In genomic region chr17:14309884-14310283, GRCm38 (mm10) we compare ENCODE assay signal across 28 mouse cellular contexts. TPM values are rescaled to one million over a fixed set of nuclear protein-coding genes. Genes with fewer than 3 reads are reported as not detected.
DNase-seq lines count a peak whose midpoint lies in the region; ATAC-seq and TF ChIP-seq lines count a peak whose summit lies in the region.
"Had no signal": no experiment of that assay in that cellular context is flagged by ENCODE, and none has a peak within 500 bp of the region (broad histone marks: within the 10 kb centered on the region; RNA-seq: fewer than 3 reads in every experiment).

No protein-coding gene starts in this region.

- H3K27ac ChIP-seq in kidney, postnatal 0 days, result no peak overlapping the region
- no peak overlapping the region for H3K27ac ChIP-seq in kidney, embryonic 16.5 days (ENCODE audit: low read length)
- no peak overlapping the region for H3K27ac ChIP-seq in stomach, embryonic 15.5 days
- H3K27ac ChIP-seq in stomach, postnatal 0 days (replicated peaks), result no peak overlapping the region
- no peak overlapping the region for H3K27ac ChIP-seq in heart, embryonic 10.5 days
- H3K27ac ChIP-seq in limb, embryonic 10.5 days, result peak overlapping the region; percentile 54; the same call in 1 of the 2 replicates
- H3K27ac ChIP-seq in midbrain, embryonic 15.5 days, result no peak overlapping the region
- H3K27ac ChIP-seq: heart, embryonic 13.5 days; hindbrain, embryonic 14.5 days; liver, embryonic 14.5 days; midbrain, embryonic 12.5 days; neural tube, embryonic 13.5 days had no signal

- H3K9me3 ChIP-seq in kidney, postnatal 0 days (replicated peaks; ENCODE audit: low read length), result no peaks in the 10 kb centered on the region
- no peaks in the 10 kb centered on the region for H3K9me3 ChIP-seq in kidney, embryonic 16.5 days (ENCODE audit: low read length)
- H3K9me3 ChIP-seq in stomach, embryonic 15.5 days, result no peaks in the 10 kb centered on the region
- H3K9me3 ChIP-seq in stomach, postnatal 0 days (ENCODE audit: control insufficient read depth, low read length), result no peaks in the 10 kb centered on the region
- H3K9me3 ChIP-seq in heart, embryonic 10.5 days, result no peaks in the 10 kb centered on the region
- no peaks in the 10 kb centered on the region for H3K9me3 ChIP-seq in limb, embryonic 10.5 days (replicated peaks)
- no peaks in the 10 kb centered on the region for H3K9me3 ChIP-seq in midbrain, embryonic 15.5 days
- H3K9me3 ChIP-seq: embryonic facial prominence, embryonic 10.5 days; embryonic facial prominence, embryonic 15.5 days; heart, embryonic 13.5 days; midbrain, embryonic 12.5 days; neural tube, embryonic 13.5 days had no signal

- H3K27me3 ChIP-seq in kidney, postnatal 0 days (ENCODE audit: insufficient read depth, low read length), result no peaks in the 10 kb centered on the region
- no peaks in the 10 kb centered on the region for H3K27me3 ChIP-seq in kidney, embryonic 16.5 days (ENCODE audit: insufficient read depth, low read length)
- H3K27me3 ChIP-seq in stomach, embryonic 15.5 days (replicated peaks), result no peaks in the 10 kb centered on the region
- no peaks in the 10 kb centered on the region for H3K27me3 ChIP-seq in stomach, postnatal 0 days (ENCODE audit: control insufficient read depth, insufficient read depth, low read length)
- peaks cover 70% of the 10 kb centered on the region for H3K27me3 ChIP-seq in heart, embryonic 10.5 days (ENCODE audit: insufficient read depth, poor library complexity, severe bottlenecking)
- H3K27me3 ChIP-seq in limb, embryonic 10.5 days (ENCODE audit: low read depth, poor library complexity, severe bottlenecking), result no peaks in the 10 kb centered on the region
- H3K27me3 ChIP-seq in midbrain, embryonic 15.5 days (replicated peaks), result no peaks in the 10 kb centered on the region
- H3K27me3 ChIP-seq: embryonic facial prominence, embryonic 15.5 days; midbrain, embryonic 12.5 days; neural tube, embryonic 13.5 days had no signal

- no peaks in the 10 kb centered on the region for H3K36me3 ChIP-seq in kidney, postnatal 0 days (ENCODE audit: insufficient read depth, low read length)
- H3K36me3 ChIP-seq in kidney, embryonic 16.5 days (ENCODE audit: insufficient read depth, low read length), result no peaks in the 10 kb centered on the region
- H3K36me3 ChIP-seq in stomach, embryonic 15.5 days, result no peaks in the 10 kb centered on the region
- H3K36me3 ChIP-seq in stomach, postnatal 0 days (ENCODE audit: control insufficient read depth, insufficient read depth, low read length), result no peaks in the 10 kb centered on the region
- H3K36me3 ChIP-seq in heart, embryonic 10.5 days, result no peaks in the 10 kb centered on the region
- no peaks in the 10 kb centered on the region for H3K36me3 ChIP-seq in limb, embryonic 10.5 days
- H3K36me3 ChIP-seq in midbrain, embryonic 15.5 days (replicated peaks), result no peaks in the 10 kb centered on the region
- H3K36me3 ChIP-seq: embryonic facial prominence, embryonic 10.5 days; embryonic facial prominence, embryonic 15.5 days; heart, embryonic 13.5 days; midbrain, embryonic 12.5 days; neural tube, embryonic 13.5 days had no signal

- H3K9ac ChIP-seq in kidney, postnatal 0 days (ENCODE audit: low read depth, low read length), result no peak overlapping the region
- no peak overlapping the region for H3K9ac ChIP-seq in kidney, embryonic 16.5 days (replicated peaks; ENCODE audit: low read length)
- no peak overlapping the region for H3K9ac ChIP-seq in stomach, embryonic 15.5 days
- H3K9ac ChIP-seq in stomach, postnatal 0 days (ENCODE audit: low read length), result no peak overlapping the region
- no peak overlapping the region for H3K9ac ChIP-seq in midbrain, embryonic 15.5 days
- H3K9ac ChIP-seq: embryonic facial prominence, embryonic 15.5 days; heart, embryonic 13.5 days; hindbrain, embryonic 14.5 days; liver, embryonic 14.5 days; midbrain, embryonic 12.5 days; neural tube, embryonic 13.5 days had no signal

- 77% methylated on average over 3 of the region's 3 CpGs for WGBS in kidney, postnatal 0 days
- 79% methylated on average over 3 of the region's 3 CpGs for WGBS in kidney, embryonic 16.5 days
- WGBS in stomach, embryonic 15.5 days, result 57% methylated on average over 3 of the region's 3 CpGs
- 63% methylated on average over 3 of the region's 3 CpGs for WGBS in stomach, postnatal 0 days
- 67% methylated on average over 3 of the region's 3 CpGs for WGBS in heart, embryonic 10.5 days
- 94% methylated on average over 3 of the region's 3 CpGs for WGBS in limb, embryonic 10.5 days
- 95% methylated on average over 3 of the region's 3 CpGs for WGBS in midbrain, embryonic 15.5 days

- no peak overlapping the region for H3K4me3 ChIP-seq in kidney, postnatal 0 days (replicated peaks; ENCODE audit: low read depth, low read length)
- no peak overlapping the region for H3K4me3 ChIP-seq in kidney, embryonic 16.5 days (ENCODE audit: low read length)
- H3K4me3 ChIP-seq in stomach, embryonic 15.5 days (replicated peaks), result no peak overlapping the region
- H3K4me3 ChIP-seq in stomach, postnatal 0 days (ENCODE audit: low read depth, low read length), result no peak overlapping the region
- no peak overlapping the region for H3K4me3 ChIP-seq in heart, embryonic 10.5 days
- H3K4me3 ChIP-seq in limb, embryonic 10.5 days, result no peak overlapping the region
- no peak overlapping the region for H3K4me3 ChIP-seq in midbrain, embryonic 15.5 days
- H3K4me3 ChIP-seq: embryonic facial prominence, embryonic 10.5 days; embryonic facial prominence, embryonic 15.5 days; heart, embryonic 13.5 days; midbrain, embryonic 12.5 days; neural tube, embryonic 13.5 days had no signal

- no peaks in the 10 kb centered on the region for H3K4me1 ChIP-seq in kidney, postnatal 0 days (replicated peaks; ENCODE audit: insufficient read depth, low read length)
- peaks cover 4% of the 10 kb centered on the region; the same call in 1 of the 2 replicates for H3K4me1 ChIP-seq in kidney, embryonic 16.5 days (ENCODE audit: insufficient read depth, low read length)
- H3K4me1 ChIP-seq in stomach, embryonic 15.5 days, result no peaks in the 10 kb centered on the region
- H3K4me1 ChIP-seq in stomach, postnatal 0 days (replicated peaks; ENCODE audit: control insufficient read depth, insufficient read depth), result no peaks in the 10 kb centered on the region
- H3K4me1 ChIP-seq in heart, embryonic 10.5 days, result no peaks in the 10 kb centered on the region
- H3K4me1 ChIP-seq in limb, embryonic 10.5 days, result peaks cover 14% of the 10 kb centered on the region
- no peaks in the 10 kb centered on the region for H3K4me1 ChIP-seq in midbrain, embryonic 15.5 days
- H3K4me1 ChIP-seq: heart, embryonic 13.5 days had no signal

- no peak for ATAC-seq in kidney, postnatal 0 days (replicated peaks; ENCODE audit: low FRiP score, low read depth)
- ATAC-seq in kidney, embryonic 16.5 days (ENCODE audit: low FRiP score, low TSS enrichment), result no peak
- ATAC-seq in stomach, embryonic 15.5 days (ENCODE audit: insufficient read depth, low FRiP score, low read depth), result peak; percentile 58; the same call in 1 of the 2 replicates
- no peak for ATAC-seq in stomach, postnatal 0 days (ENCODE audit: low FRiP score, low TSS enrichment)
- ATAC-seq in midbrain, embryonic 15.5 days (replicated peaks), result no peak
- ATAC-seq: CD4-positive, CD25-positive, alpha-beta regulatory T cell, adult 4 months; forebrain, embryonic 14.5 days; intestine, postnatal 0 days had no signal

- TF ChIP-seq EP300 in stomach, postnatal 0 days (optimal IDR thresholded peaks at IDR 0.05), result no peak

- DNase-seq in kidney, postnatal 0 days (ENCODE audit: low spot score), result peak; percentile 49
- no peak for DNase-seq in stomach, postnatal 0 days (ENCODE audit: low spot score)
- peak; percentile 71 for DNase-seq in heart, embryonic 10.5 days (ENCODE audit: low spot score)
- no peak for DNase-seq in limb, embryonic 10.5 days (ENCODE audit: low spot score)
- DNase-seq in embryo, embryonic 10.5 days (ENCODE audit: low spot score), result no peak
- DNase-seq: adrenal gland, postnatal 14 days; cerebellum, adult 11-12 months; cerebellum, postnatal 10 days; gastrocnemius, postnatal 25 days; kidney, adult 9 months; layer of hippocampus, adult 9-11 months; liver; lung, adult 2 months; right cerebral cortex, postnatal 4 days; thymus, postnatal 4 days had no signal

- TF ChIP-seq CTCF in kidney, postnatal 0 days (IDR thresholded peaks at IDR 0.05; ENCODE audit: low read depth), result no peak
- no peak for TF ChIP-seq CTCF in stomach, postnatal 0 days (IDR thresholded peaks at IDR 0.05; ENCODE audit: low read depth)

- H3K4me2 ChIP-seq in kidney, postnatal 0 days (ENCODE audit: low read length), result no peak overlapping the region
- no peak overlapping the region for H3K4me2 ChIP-seq in kidney, embryonic 16.5 days (replicated peaks; ENCODE audit: low read depth, low read length)
- no peak overlapping the region for H3K4me2 ChIP-seq in stomach, embryonic 15.5 days
- no peak overlapping the region for H3K4me2 ChIP-seq in stomach, postnatal 0 days (replicated peaks; ENCODE audit: low read depth)
- no peak overlapping the region for H3K4me2 ChIP-seq in midbrain, embryonic 15.5 days
- H3K4me2 ChIP-seq: embryonic facial prominence, embryonic 15.5 days; heart, embryonic 13.5 days; hindbrain, embryonic 14.5 days; midbrain, embryonic 12.5 days; neural tube, embryonic 13.5 days had no signal

RNA-seq across cellular contexts. Expression of gene Smoc2, which starts 30.6 kb away (rescaled TPM):
- 57.5 and 66.1 TPM in 2 replicates for polyA plus RNA-seq in kidney, postnatal 0 days (2015; fragmentation: Nextera tagmentation; extraction: Ambion mirVana)
- 93.7 and 97.5 TPM in 2 replicates for polyA plus RNA-seq in kidney, embryonic 16.5 days (2015; fragmentation: Nextera tagmentation; extraction: Ambion mirVana)
- 121 TPM in 2 replicates for polyA plus RNA-seq in stomach, embryonic 15.5 days (2015; fragmentation: Nextera tagmentation; extraction: Ambion mirVana)
- 58.6 and 59.2 TPM in 2 replicates for polyA plus RNA-seq in stomach, postnatal 0 days (2015; fragmentation: Nextera tagmentation; extraction: Ambion mirVana)
- polyA plus RNA-seq in heart, embryonic 10.5 days (2016; fragmentation: Nextera tagmentation; extraction: Ambion mirVana), result 9.6 and 31.5 TPM in 2 replicates
- polyA plus RNA-seq in limb, embryonic 10.5 days (2016; fragmentation: Nextera tagmentation; extraction: Ambion mirVana), result 7.4 and 21.8 TPM in 2 replicates
- polyA plus RNA-seq in midbrain, embryonic 15.5 days (2015; fragmentation: Nextera tagmentation; extraction: Ambion mirVana), result 2.9 and 3.3 TPM in 2 replicates
- polyA plus RNA-seq: CD4-positive, CD25-positive, alpha-beta regulatory T cell, adult 4 months had no signal

Comparison
In these comparisons a context has a peak if more than half of its experiments do, and no peak if none do; other contexts are left out.
1. DNase-seq: peak in kidney, postnatal 0 days (single experiment) and heart, embryonic 10.5 days (single experiment); none in stomach, postnatal 0 days (single experiment), limb, embryonic 10.5 days (single experiment) and embryo, embryonic 10.5 days (single experiment).